Mouse (Mus musculus) small intestine, adult 2 months (tissue): ENCODE measurements around the gene Xbp1. TPM values are rescaled to one million over a fixed set of nuclear protein-coding genes. Genes with fewer than 3 reads are reported as not detected.
"Not testable (repeated sequence)": the region's sequence is repeated elsewhere in the genome, so short reads cannot be mapped to it uniquely, and the experiment has no call there.

ENCODE experiments used
- H3K27ac ChIP-seq: fragments of 200-500 bp; 2 replicates; pipeline ENCODE4 v1.5.1; 2012; ENCODE audit warnings: low read depth, low read length, control low read depth, inconsistent platforms; ENCODE audit not compliant: insufficient read depth
- H3K27me3 ChIP-seq: fragments of 200-500 bp; 2 replicates; pipeline ENCODE4 v1.6.1; 2012; ENCODE audit warnings: mild to moderate bottlenecking, moderate library complexity, low read length, inconsistent platforms; ENCODE audit not compliant: control insufficient read depth, insufficient read depth
- H3K36me3 ChIP-seq: fragments of 200-500 bp; 2 replicates; pipeline ENCODE4 v1.6.1; 2012; ENCODE audit warnings: mild to moderate bottlenecking, low read length, control low read depth, inconsistent platforms; ENCODE audit not compliant: control insufficient read depth, insufficient read depth
- H3K4me1 ChIP-seq: fragments of 200-500 bp; 2 replicates; pipeline ENCODE4 v1.6.1; 2012; ENCODE audit warnings: low read length, inconsistent platforms, mixed read lengths; ENCODE audit not compliant: control insufficient read depth, insufficient read depth, insufficient read length
- H3K4me3 ChIP-seq: fragments of 200-500 bp; 2 replicates; pipeline ENCODE4 v1.5.1; 2012; ENCODE audit warnings: low read depth, mild to moderate bottlenecking, control low read depth, inconsistent platforms, low read length, moderate library complexity
- CTCF ChIP-seq: fragments of 200-500 bp; IDR thresholded peaks from 2 replicates; pipeline ENCODE4 v1.5.1; 2012; ENCODE audit warnings: low read depth, mild to moderate bottlenecking, control low read depth, inconsistent platforms, low read length, moderate library complexity, mixed read lengths; ENCODE audit not compliant: insufficient replicate concordance, insufficient read length; ENCODE audit errors: extremely low read depth
- POLR2A ChIP-seq: fragments of 200-500 bp; IDR thresholded peaks from 2 replicates; pipeline ENCODE4 v1.6.1; 2012; ENCODE audit warnings: low read depth, mild to moderate bottlenecking, control low read depth, inconsistent platforms, low read length, moderate library complexity
- WGBS: fragments of 180-500 bp; shearing (Covaris S2); methylation state at CpG from one replicate; pipeline ENCODE4 v1.1.7; 2018; 5-methylcytosine and 5-hydroxymethylcytosine counted together
- polyA plus RNA-seq: library from polyadenylated mRNA; depleted of rRNA; stranded (reverse); fragments of >200 nt; gene quantifications from 2 replicates; pipeline ENCODE4 v1.2.3, GENCODE M21; 2012

Gene Xbp1
- polyA plus RNA-seq, 1 experiment, result 124 TPM

DNA sequence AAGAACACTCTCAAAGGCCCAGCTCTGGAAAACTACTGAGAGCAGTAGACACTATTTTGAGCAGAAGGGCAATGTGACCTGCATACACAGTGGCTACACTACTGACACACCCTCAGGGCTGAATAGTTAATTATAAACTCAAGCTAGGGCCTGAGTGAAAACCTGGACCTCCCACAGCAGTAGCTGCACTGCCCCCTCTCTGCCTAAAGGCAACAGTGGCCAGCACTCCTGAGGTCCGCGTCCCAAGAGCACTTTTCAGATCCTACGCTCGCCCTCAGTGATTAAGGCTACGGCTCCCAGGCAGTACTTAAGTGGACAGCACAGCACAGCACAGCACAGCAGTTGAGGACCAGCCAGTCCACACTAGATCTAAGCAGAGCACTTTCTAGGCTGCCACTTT, 12.6 kb downstream of the Xbp1 start:
- no peak overlapping the region for H3K4me3 ChIP-seq
- no peak overlapping the region for H3K27ac ChIP-seq
- H3K36me3 ChIP-seq, result peaks cover 48% of the 10 kb centered on the region
- H3K4me1 ChIP-seq, result peaks cover 3% of the 10 kb centered on the region; the same call in 1 of the 2 replicates
- TF ChIP-seq POLR2A (no peak), CTCF (peak; percentile 36; the same call in 1 of the 2 replicates)
- WGBS, result 84% methylated on average over 5 of the region's 5 CpGs
- H3K27me3 ChIP-seq, result no peaks in the 10 kb centered on the region

DNA sequence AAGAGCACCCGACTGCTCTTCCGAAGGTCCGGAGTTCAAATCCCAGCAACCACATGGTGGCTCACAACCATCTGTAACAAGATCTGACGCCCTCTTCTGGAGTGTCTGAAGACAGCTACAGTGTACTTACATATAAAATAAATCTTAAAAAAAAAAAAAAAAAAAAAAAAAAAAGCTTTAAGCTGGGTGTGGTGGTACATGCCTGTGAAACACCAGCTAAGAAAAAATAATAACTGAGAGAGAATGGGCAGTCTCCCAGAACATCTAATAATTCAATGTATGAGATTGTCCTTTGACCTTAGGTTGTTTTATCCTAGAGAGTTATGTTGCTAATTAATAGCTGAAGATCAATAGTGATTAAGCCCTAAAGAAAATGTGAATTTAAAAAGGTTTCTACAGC, 17.0 kb downstream of the Xbp1 start:
- H3K27me3 ChIP-seq, H3K4me3 ChIP-seq, H3K27ac ChIP-seq: not testable (repeated sequence)
- 83% methylated on average over 4 of the region's 4 CpGs for WGBS
- Histone ChIP-seq H3K36me3 (peaks cover 24% of the 10 kb centered on the region), H3K4me1 (peaks cover 11% of the 10 kb centered on the region; the same call in 1 of the 2 replicates)

DNA sequence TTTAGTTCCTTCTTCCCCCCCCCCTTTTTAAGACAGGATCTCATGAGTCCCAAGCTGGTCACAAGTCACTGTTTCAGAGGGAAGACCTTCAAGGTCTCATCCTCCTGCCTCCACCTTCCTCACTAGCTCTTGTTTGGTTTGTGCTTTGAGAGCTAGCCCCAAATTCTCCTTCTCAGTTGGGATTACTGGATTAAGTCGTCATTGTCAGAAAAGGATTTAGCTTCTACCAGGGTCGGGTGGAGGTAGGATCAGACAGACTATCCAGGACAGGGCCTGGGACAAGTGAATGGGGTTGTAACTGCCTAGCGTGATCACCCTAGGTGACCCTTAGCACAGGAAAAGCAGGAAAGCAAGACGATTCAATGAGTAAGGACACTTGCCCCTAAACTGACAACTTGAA, 19.9 kb downstream of the Xbp1 start:
- peaks cover 8% of the 10 kb centered on the region; the same call in 1 of the 2 replicates for H3K4me1 ChIP-seq
- 32% methylated on average over 4 of the region's 4 CpGs for WGBS
- H3K27ac ChIP-seq, result no peak overlapping the region
- H3K4me3 ChIP-seq, result no peak overlapping the region
- no peaks in the 10 kb centered on the region for H3K27me3 ChIP-seq
- H3K36me3 ChIP-seq, result peaks cover 4% of the 10 kb centered on the region; the same call in 1 of the 2 replicates
- TF ChIP-seq CTCF, result no peak
- TF ChIP-seq POLR2A, result no peak

DNA sequence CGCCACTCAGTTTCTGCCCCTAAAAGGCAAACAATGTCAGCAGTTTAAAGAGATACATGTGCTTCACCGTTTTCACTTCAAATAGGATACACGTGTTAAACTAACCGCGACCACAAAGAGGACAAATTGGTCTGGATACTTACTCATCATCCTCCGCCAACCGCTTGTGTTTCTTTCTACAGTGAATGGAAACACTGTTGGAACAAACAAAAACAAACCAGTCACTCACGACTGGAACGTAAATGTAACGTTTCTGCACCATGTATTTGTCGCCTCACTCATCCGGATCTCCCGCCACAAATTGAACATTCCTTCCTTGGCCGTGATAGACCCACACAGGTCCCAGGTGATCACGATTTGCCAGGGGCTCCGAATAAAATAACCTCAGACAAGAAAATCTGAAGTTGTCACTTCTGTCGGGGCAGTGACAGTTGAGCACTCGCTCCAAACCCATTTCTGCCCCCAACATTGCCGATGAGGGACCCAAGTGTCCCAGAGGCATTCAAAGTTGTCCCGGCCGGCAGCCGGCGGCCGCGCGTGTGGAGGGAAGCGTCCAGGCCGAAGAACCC, 20.9 kb downstream of the Xbp1 start:
- under 1% methylated on average over 28 of the region's 28 CpGs for WGBS
- Histone ChIP-seq H3K4me3 (peak overlapping the region; percentile 92), H3K36me3 (0 out of 2 replicates have a peak, but pooled peaks cover 2% of the 10 kb centered on the region), H3K27ac (peak overlapping the region; percentile 75), H3K27me3 (no peaks in the 10 kb centered on the region), H3K4me1 (peaks cover 8% of the 10 kb centered on the region; the same call in 1 of the 2 replicates)
- TF ChIP-seq CTCF, result no peak
- no peak for TF ChIP-seq POLR2A

DNA sequence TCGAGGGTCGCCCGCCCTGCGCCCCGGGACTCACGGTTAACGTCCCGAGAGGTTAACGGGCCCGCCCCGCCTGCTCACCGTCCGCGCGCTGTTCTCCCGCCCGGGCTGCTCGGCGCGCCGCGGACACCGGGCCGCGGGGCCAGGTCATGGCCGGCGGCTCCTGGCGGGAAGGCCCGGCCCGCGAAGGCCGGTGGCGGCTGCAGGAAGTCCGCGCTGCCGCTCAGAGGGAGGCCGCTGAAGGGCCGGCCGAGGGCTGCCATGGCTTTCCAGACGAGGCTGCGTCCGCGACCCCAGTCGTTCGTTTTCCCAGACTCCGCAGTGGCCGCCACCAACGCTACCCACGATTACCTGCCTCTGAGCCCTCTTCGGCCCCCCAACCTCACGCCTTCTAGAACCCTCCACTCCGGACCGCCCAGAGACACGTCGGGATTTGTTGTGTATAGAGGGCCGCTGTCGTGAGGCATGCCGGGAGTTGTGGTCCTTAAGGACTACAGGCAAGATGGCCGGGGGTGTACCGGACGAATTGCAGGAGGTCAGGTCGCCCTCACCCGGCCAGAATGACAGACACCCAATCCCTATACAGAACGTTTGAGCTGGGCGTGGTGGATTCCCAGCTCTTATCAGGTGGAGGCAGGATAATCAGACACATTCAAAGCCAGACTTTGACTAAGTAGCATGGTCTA, 21.5 kb downstream of the Xbp1 start, which contains the start of gene Ccdc117:
Gene Ccdc117 (minus strand): TSS at position 389 of the 683 bp plus-strand sequence.
- TF ChIP-seq POLR2A (peak; percentile 83), CTCF (peak; percentile 19; the same call in 1 of the 2 replicates)
- WGBS, result under 1% methylated on average over 65 of the region's 65 CpGs
- H3K4me1 ChIP-seq, result peaks cover 8% of the 10 kb centered on the region; the same call in 1 of the 2 replicates
- no peaks in the 10 kb centered on the region for H3K27me3 ChIP-seq
- peak within 1 kb of the TSS; percentile 75 for H3K27ac ChIP-seq
- H3K4me3 ChIP-seq, result peak within 1 kb of the TSS; percentile 92
- no peaks in the 10 kb centered on the region for H3K36me3 ChIP-seq

DNA sequence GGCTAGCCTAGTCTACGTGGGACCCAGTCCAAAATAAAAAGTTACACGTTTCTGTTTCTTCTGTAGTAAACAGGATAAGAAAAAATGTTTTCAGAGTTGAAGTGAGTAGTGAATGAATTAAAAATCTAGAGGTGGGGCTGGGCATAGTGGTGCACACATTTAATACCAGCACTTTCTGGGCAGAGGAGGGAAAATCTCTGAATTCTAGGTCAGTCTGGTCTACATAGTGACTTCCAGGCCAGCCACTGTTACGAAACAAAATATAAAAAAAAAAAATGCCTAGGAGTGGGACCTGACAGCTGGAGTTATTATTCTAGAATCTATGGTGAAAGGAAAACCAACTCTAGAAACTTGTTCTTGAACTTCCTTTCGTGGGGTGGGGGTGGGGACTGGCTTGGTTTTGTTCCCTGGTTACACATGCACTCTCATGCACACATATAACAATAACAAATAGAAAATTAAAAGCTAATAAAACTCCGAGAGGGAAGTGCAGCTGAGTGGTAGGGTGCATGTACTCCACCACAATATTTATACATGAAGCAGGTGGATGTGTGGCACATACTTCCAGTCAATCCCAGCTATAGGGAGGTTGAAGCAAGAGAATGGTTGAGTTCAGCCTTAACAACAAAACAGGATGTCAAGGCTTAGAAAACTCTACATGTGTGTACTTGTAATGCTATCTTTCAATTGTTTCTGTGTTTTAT, 22.2 kb downstream of the Xbp1 start:
- WGBS, result 31% methylated on average over 5 of the region's 5 CpGs
- Histone ChIP-seq H3K27me3 (no peaks in the 10 kb centered on the region), H3K4me1 (peaks cover 8% of the 10 kb centered on the region; the same call in 1 of the 2 replicates)

DNA sequence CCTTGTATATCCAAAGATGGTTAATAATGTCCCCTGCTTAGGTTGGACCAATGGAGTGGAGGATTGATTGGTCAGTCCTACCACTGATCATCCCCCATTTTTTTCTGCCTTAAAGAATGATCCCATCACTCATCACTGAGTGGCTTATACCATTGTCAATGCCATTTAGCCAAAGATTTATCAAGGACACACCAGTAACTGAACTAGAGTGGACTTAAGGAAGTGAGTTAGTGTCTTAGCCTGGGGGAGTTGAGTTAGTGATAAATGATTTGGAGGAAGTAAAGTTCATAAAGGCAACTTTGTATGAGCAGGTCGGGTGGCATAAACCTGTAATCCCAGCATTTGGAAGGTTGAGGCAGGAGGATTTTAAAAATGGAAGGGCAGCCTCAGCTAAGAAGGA, 22.8 kb downstream of the Xbp1 start:
- Histone ChIP-seq H3K36me3 (no peaks in the 10 kb centered on the region), H3K27me3 (no peaks in the 10 kb centered on the region), H3K27ac (no peak overlapping the region), H3K4me1 (peaks cover 7% of the 10 kb centered on the region; the same call in 1 of the 2 replicates), H3K4me3 (no peak overlapping the region)
- WGBS, result 56% methylated on average over 1 of the region's 1 CpGs
- TF ChIP-seq CTCF (no peak), POLR2A (no peak)

More for the DNA sequence above, 22.2 kb downstream of the Xbp1 start:
- Histone ChIP-seq H3K4me3 (no peak overlapping the region), H3K36me3 (no peaks in the 10 kb centered on the region), H3K27ac (no peak overlapping the region)
- TF ChIP-seq CTCF (no peak), POLR2A (no peak)

DNA sequence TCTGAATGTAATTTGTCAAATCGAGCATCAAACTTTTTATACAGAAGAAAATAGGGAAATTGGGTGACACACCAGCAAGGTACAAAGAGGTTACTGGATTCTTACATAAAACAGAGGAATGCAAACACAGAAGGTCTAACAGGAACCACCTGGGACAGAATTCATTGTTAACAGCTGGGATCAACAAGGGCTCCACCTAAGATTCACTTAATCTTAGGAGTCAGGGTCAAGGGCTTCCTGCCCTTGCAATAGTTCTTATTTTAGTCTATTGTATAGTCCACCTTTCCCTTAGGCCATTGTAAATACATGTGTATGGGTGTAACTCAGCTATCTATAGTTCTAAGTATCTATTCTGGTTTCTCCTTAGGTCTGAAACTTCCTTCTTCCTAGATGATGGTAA, 24.2 kb downstream of the Xbp1 start:
- not testable (repeated sequence) for H3K36me3 ChIP-seq, H3K4me1 ChIP-seq, H3K27me3 ChIP-seq, H3K4me3 ChIP-seq, H3K27ac ChIP-seq
- 84% methylated on average over 1 of the region's 1 CpGs for WGBS
